Mouse (Mus musculus): ENCODE data around the gene Tbkbp1.

GRCm38 (mm10) chr11:97149995-97150410 is 1.3 kb downstream of the Tbkbp1 start:
- TF ChIP-seq POU5F1 (IDR thresholded peaks at IDR 0.05; ENCODE audit: borderline replicate concordance, low read length) (no peak), CTCF (conservative IDR thresholded peaks at IDR 0.05; ENCODE audit: low read length) (no peak)
